Mouse (Mus musculus): ENCODE data around the gene Nbeal1. TPM values are rescaled to one million over a fixed set of nuclear protein-coding genes. Genes with fewer than 3 reads are reported as not detected.

The Nbeal1 gene
- 4.0 and 5.1 TPM in 2 replicates for polyA plus RNA-seq (2021; fragmentation: Nextera tagmentation)
- long read RNA-seq, experiment 1, partial matches to known transcripts, result 4 of 5 reads
- long read RNA-seq, experiment 1, other reads (novel, unspliced or antisense), result 1 of 5 reads
- long read RNA-seq, experiment 2, partial matches to known transcripts, result 2 of 11 reads
- long read RNA-seq, experiment 2, other reads (novel, unspliced or antisense), result 9 of 11 reads

GRCm38 (mm10) chr1:60179932-60180783, at the start of gene Nbeal1:
Gene Nbeal1, plus strand, starts transcription at chr1:60180599.

GRCm38 (mm10) chr1:60342808-60343629, 162.6 kb downstream of the Nbeal1 start, which contains the start of gene Cyp20a1:
Gene Cyp20a1, plus strand, starts transcription at chr1:60343323.

Other genes starting within 250 kb of the Nbeal1 start
- gene Ica1l, start 137.4 kb upstream of the Nbeal1 start, polyA plus RNA-seq (2021; fragmentation: Nextera tagmentation), result 14.4 and 16.2 TPM in 2 replicates
- 10.2 and 12.1 TPM in 2 replicates for gene Carf, start 82.4 kb upstream of the Nbeal1 start, polyA plus RNA-seq (2021; fragmentation: Nextera tagmentation)
- 32.9 and 37.0 TPM in 2 replicates for gene Wdr12, start 82.0 kb upstream of the Nbeal1 start, polyA plus RNA-seq (2021; fragmentation: Nextera tagmentation)
- 12.4 and 12.5 TPM in 2 replicates for gene Cyp20a1, start 162.7 kb downstream of the Nbeal1 start, polyA plus RNA-seq (2021; fragmentation: Nextera tagmentation)
- gene Abi2, start 229.0 kb downstream of the Nbeal1 start, polyA plus RNA-seq (2021; fragmentation: Nextera tagmentation), result 43.6 and 47.1 TPM in 2 replicates